Mouse (Mus musculus) ES-Bruce4 (cell line): ENCODE measurements around the gene Gas8. TPM values are rescaled to one million over a fixed set of nuclear protein-coding genes. Genes with fewer than 3 reads are reported as not detected.
A peak's percentile ranks its signal among the peaks of the same experiment; 100 is the strongest.
"Not testable (repeated sequence)": the region's sequence is repeated elsewhere in the genome, so short reads cannot be mapped to it uniquely, and the experiment has no call there.

Source experiments
- H3K27ac ChIP-seq: 2 replicates; pipeline ENCODE4 v1.5.1; 2012; ENCODE audit warnings: low read length, inconsistent platforms; ENCODE audit not compliant: insufficient read depth
- H3K27me3 ChIP-seq: 2 replicates; pipeline ENCODE4 v1.6.1; 2012; ENCODE audit warnings: mild to moderate bottlenecking, low read length, inconsistent platforms; ENCODE audit not compliant: control insufficient read depth, poor library complexity, insufficient read depth, severe bottlenecking
- H3K36me3 ChIP-seq: 2 replicates; pipeline ENCODE4 v1.6.1; 2012; ENCODE audit warnings: inconsistent platforms, mild to moderate bottlenecking, low read length, moderate library complexity; ENCODE audit not compliant: control insufficient read depth, poor library complexity, insufficient read depth, severe bottlenecking
- H3K4me1 ChIP-seq: one replicate; pipeline ENCODE4 v1.8.1; 2011; ENCODE audit warnings: low read length; ENCODE audit not compliant: control insufficient read depth, insufficient read depth
- H3K4me3 ChIP-seq: 2 replicates; pipeline ENCODE4 v1.5.1; 2011; ENCODE audit warnings: low read depth, mild to moderate bottlenecking, low read length
- H3K9ac ChIP-seq: 2 replicates; pipeline ENCODE4 v1.6.1; 2012; ENCODE audit warnings: low read depth, mild to moderate bottlenecking, inconsistent platforms; ENCODE audit not compliant: poor library complexity, severe bottlenecking
- H3K9me3 ChIP-seq: replicated peaks from 2 replicates; pipeline ENCODE4 v1.6.1; 2012; ENCODE audit warnings: mild to moderate bottlenecking, low read length, inconsistent platforms; ENCODE audit not compliant: control insufficient read depth, poor library complexity, insufficient read depth, severe bottlenecking
- CTCF ChIP-seq: IDR thresholded peaks from one replicate; pipeline ENCODE4 v1.8.1; 2011; ENCODE audit warnings: low read depth, low read length
- EP300 ChIP-seq: IDR thresholded peaks from 2 replicates; pipeline ENCODE4 v1.6.1; 2011; ENCODE audit warnings: low read depth, low read length; ENCODE audit not compliant: insufficient read depth
- POLR2A ChIP-seq: IDR thresholded peaks from one replicate; pipeline ENCODE4 v1.8.1; 2011; ENCODE audit warnings: low read length; ENCODE audit not compliant: insufficient read depth
- polyA plus RNA-seq: library from polyadenylated mRNA; stranded (reverse); fragments of >200 nt; gene quantifications from 2 replicates; pipeline ENCODE4 v1.2.4, GENCODE M21; 2011; ENCODE audit warnings: low read depth; ENCODE audit not compliant: missing spikeins, insufficient read depth, insufficient read length

Gene Gas8
- polyA plus RNA-seq = 11.6 and 11.8 TPM in 2 replicates

- peak within 1 kb of the TSS; percentile 72 for H3K4me3 ChIP-seq
- no peaks in the 10 kb centered on the region for H3K36me3 ChIP-seq
- H3K27me3 ChIP-seq = 0 out of 2 replicates have a peak, but pooled peaks cover 7% of the 10 kb centered on the region
- peak within 1 kb of the TSS; percentile 47 for H3K9ac ChIP-seq
- H3K9me3 ChIP-seq = no peaks in the 10 kb centered on the region
- no peaks in the 10 kb centered on the region for H3K4me1 ChIP-seq
- TF ChIP-seq CTCF = no peak
- no peak within 1 kb of the TSS for H3K27ac ChIP-seq
These were observed at the start of gene Gas8 for GRCm38 (mm10) chr8:123518667-123519066. Gas8 (plus strand) TSS chr8:123518834.

GRCm38 (mm10) chr8:123472991-123473390 is 45.6 kb upstream of the Gas8 start:
- H3K27ac ChIP-seq, H3K27me3 ChIP-seq, H3K4me3 ChIP-seq, H3K36me3 ChIP-seq, H3K9me3 ChIP-seq, H3K9ac ChIP-seq, H3K4me1 ChIP-seq: not testable (repeated sequence)

- not testable (repeated sequence) for H3K36me3 ChIP-seq, H3K27ac ChIP-seq, H3K9me3 ChIP-seq, H3K27me3 ChIP-seq, H3K4me1 ChIP-seq, H3K9ac ChIP-seq, H3K4me3 ChIP-seq
These were observed 44.1 kb upstream of the Gas8 start for GRCm38 (mm10) chr8:123474549-123474948.

- no peak for TF ChIP-seq CTCF
- TF ChIP-seq EP300 = no peak
- no peak for TF ChIP-seq POLR2A
- peaks cover 3% of the 10 kb centered on the region for H3K36me3 ChIP-seq
- no peaks in the 10 kb centered on the region for H3K27me3 ChIP-seq
- peaks cover 3% of the 10 kb centered on the region for H3K4me1 ChIP-seq
- peak overlapping the region; percentile 78 for H3K4me3 ChIP-seq
- no peak overlapping the region for H3K27ac ChIP-seq
- no peaks in the 10 kb centered on the region for H3K9me3 ChIP-seq
- peak overlapping the region; percentile 82 for H3K9ac ChIP-seq
These were observed 41.5 kb upstream of the Gas8 start for GRCm38 (mm10) chr8:123476911-123477736.

GRCm38 (mm10) chr8:123477737-123478258 is 40.8 kb upstream of the Gas8 start, which contains the start of gene Afg3l1:
Afg3l1 (plus strand) TSS chr8:123477903.
- Histone ChIP-seq H3K27ac (peak within 1 kb of the TSS; percentile 27; the same call in 1 of the 2 replicates), H3K4me3 (peak within 1 kb of the TSS; percentile 78), H3K27me3 (no peaks in the 10 kb centered on the region), H3K36me3 (peaks cover 8% of the 10 kb centered on the region), H3K4me1 (peaks cover 3% of the 10 kb centered on the region), H3K9ac (peak within 1 kb of the TSS; percentile 82), H3K9me3 (no peaks in the 10 kb centered on the region)
- peak; percentile 82 for TF ChIP-seq POLR2A
- no peak for TF ChIP-seq EP300
- no peak for TF ChIP-seq CTCF

GRCm38 (mm10) chr8:123478456-123479218 is 40.0 kb upstream of the Gas8 start:
- Histone ChIP-seq H3K4me1 (peaks cover 3% of the 10 kb centered on the region), H3K9ac (peak overlapping the region; percentile 82), H3K9me3 (no peaks in the 10 kb centered on the region), H3K27me3 (no peaks in the 10 kb centered on the region), H3K4me3 (peak overlapping the region; percentile 78), H3K36me3 (peaks cover 8% of the 10 kb centered on the region), H3K27ac (no peak overlapping the region)
- TF ChIP-seq POLR2A (no peak), EP300 (no peak), CTCF (no peak)
